Mouse (Mus musculus): ENCODE results near the gene 1700057G04Rik. TPM values are rescaled to one million over a fixed set of nuclear protein-coding genes. Genes with fewer than 3 reads are reported as not detected.

1700057G04Rik gene
- polyA plus RNA-seq, 1 experiment from 2014 or later, result not detected

GRCm38 (mm10) chr9:92386871-92387270, 77.7 kb downstream of the 1700057G04Rik start:
- Histone ChIP-seq H3K9me3 (ENCODE audit: control insufficient read depth, low read length) (no peaks in the 10 kb centered on the region), H3K4me1 (replicated peaks; ENCODE audit: control insufficient read depth, insufficient read depth, low read length) (no peaks in the 10 kb centered on the region), H3K27me3 (ENCODE audit: control insufficient read depth, insufficient read depth, low read length) (no peaks in the 10 kb centered on the region), H3K27ac (ENCODE audit: low read depth, low read length) (no peak overlapping the region), H3K4me2 (replicated peaks; ENCODE audit: low read depth, low read length) (no peak overlapping the region), H3K36me3 (ENCODE audit: control insufficient read depth, insufficient read depth, low read length) (no peaks in the 10 kb centered on the region), H3K4me3 (ENCODE audit: low read depth, low read length) (no peak overlapping the region), H3K9ac (ENCODE audit: low read depth, low read length) (no peak overlapping the region)
- DNase-seq (ENCODE audit: low spot score) (no peak), ATAC-seq (ENCODE audit: low FRiP score) (no peak)
- 70% methylated on average over 1 of the region's 1 CpGs for WGBS

- no peaks in the 10 kb centered on the region for H3K27me3 ChIP-seq (ENCODE audit: control insufficient read depth, insufficient read depth, low read length)
- H3K4me2 ChIP-seq (replicated peaks; ENCODE audit: low read depth, low read length), result no peak overlapping the region
- DNase-seq (ENCODE audit: low spot score) (no peak), ATAC-seq (ENCODE audit: low FRiP score) (no peak)
- no peaks in the 10 kb centered on the region for H3K9me3 ChIP-seq (ENCODE audit: control insufficient read depth, low read length)
- no peak overlapping the region for H3K4me3 ChIP-seq (ENCODE audit: low read depth, low read length)
- no peak overlapping the region for H3K9ac ChIP-seq (ENCODE audit: low read depth, low read length)
- H3K27ac ChIP-seq (ENCODE audit: low read depth, low read length), result no peak overlapping the region
- no peaks in the 10 kb centered on the region for H3K36me3 ChIP-seq (ENCODE audit: control insufficient read depth, insufficient read depth, low read length)
- H3K4me1 ChIP-seq (replicated peaks; ENCODE audit: control insufficient read depth, insufficient read depth, low read length), result no peaks in the 10 kb centered on the region
- 90% methylated on average over 1 of the region's 1 CpGs for whole genome bisulfite sequencing
These were observed 78.2 kb downstream of the 1700057G04Rik start for GRCm38 (mm10) chr9:92387404-92387803.

GRCm38 (mm10) chr9:92402628-92403027, 93.5 kb downstream of the 1700057G04Rik start:
- H3K36me3 ChIP-seq (ENCODE audit: control insufficient read depth, insufficient read depth, low read length), result no peaks in the 10 kb centered on the region
- H3K9ac ChIP-seq (ENCODE audit: low read depth, low read length), result no peak overlapping the region
- no peaks in the 10 kb centered on the region for H3K4me1 ChIP-seq (replicated peaks; ENCODE audit: control insufficient read depth, insufficient read depth, low read length)
- ATAC-seq (ENCODE audit: low FRiP score) (no peak), DNase-seq (ENCODE audit: low spot score) (no peak)
- H3K27ac ChIP-seq (ENCODE audit: low read depth, low read length), result no peak overlapping the region
- H3K4me2 ChIP-seq (replicated peaks; ENCODE audit: low read depth, low read length), result no peak overlapping the region
- no peaks in the 10 kb centered on the region for H3K9me3 ChIP-seq (ENCODE audit: control insufficient read depth, low read length)
- H3K27me3 ChIP-seq (ENCODE audit: control insufficient read depth, insufficient read depth, low read length), result no peaks in the 10 kb centered on the region
- H3K4me3 ChIP-seq (ENCODE audit: low read depth, low read length), result no peak overlapping the region
- WGBS, result 86% methylated on average over 5 of the region's 5 CpGs

Other genes starting within 250 kb of the 1700057G04Rik start
- 0.19 TPM in 1 of 2 replicates, not detected in the other for gene Plscr5, start 116.4 kb upstream of the 1700057G04Rik start, polyA plus RNA-seq (2014; fragmentation: Nextera tagmentation; extraction: Ambion mirVana)
- gene Plscr1, start 59.6 kb upstream of the 1700057G04Rik start, polyA plus RNA-seq (2014; fragmentation: Nextera tagmentation; extraction: Ambion mirVana), result 26.0 and 27.6 TPM in 2 replicates
- 0.71 and 1.4 TPM in 2 replicates for gene Plscr2, start 33.8 kb upstream of the 1700057G04Rik start, polyA plus RNA-seq (2014; fragmentation: Nextera tagmentation; extraction: Ambion mirVana)
- gene Plscr4, start 148.0 kb downstream of the 1700057G04Rik start, polyA plus RNA-seq (2014; fragmentation: Nextera tagmentation; extraction: Ambion mirVana), result 1.9 and 2.1 TPM in 2 replicates
- 36.8 and 40.6 TPM in 2 replicates for gene Plod2, start 232.8 kb downstream of the 1700057G04Rik start, polyA plus RNA-seq (2014; fragmentation: Nextera tagmentation; extraction: Ambion mirVana)

Measured in hindbrain, embryonic 11.5 days (tissue).